Mouse (Mus musculus) limb, embryonic 14.5 days (tissue): ENCODE measurements around the gene Cxcl10. TPM values are rescaled to one million over a fixed set of nuclear protein-coding genes. Genes with fewer than 3 reads are reported as not detected.

ENCODE experiments used
- ATAC-seq: fragments of 200-750 bp; cut with Nextera tagmentation; 2 replicates; pipeline ENCODE4 v1.8.0; 2017; ENCODE audit warnings: low read depth, moderate number of reproducible peaks, moderate TSS enrichment; ENCODE audit not compliant: low FRiP score
- DNase-seq: peaks from one replicate; pipeline ENCODE4 v3.0.0-alpha.2; 2015; ENCODE audit warnings: low spot score
- H3K27ac ChIP-seq: fragments of 300-500 bp; sonication (generic); replicated peaks from 2 replicates; pipeline ENCODE4 v1.5.1; 2014; ENCODE audit warnings: low read depth, mild to moderate bottlenecking, low read length, moderate library complexity, mixed read lengths
- H3K27me3 ChIP-seq: fragments of 300-500 bp; sonication (generic); 2 replicates; pipeline ENCODE4 v1.6.1; 2014; ENCODE audit warnings: low read length, mixed read lengths; ENCODE audit not compliant: control insufficient read depth, insufficient read depth
- H3K36me3 ChIP-seq: fragments of 300-500 bp; sonication (generic); 2 replicates; pipeline ENCODE4 v1.6.1; 2014; ENCODE audit warnings: mild to moderate bottlenecking, low read length, moderate library complexity, mixed read lengths; ENCODE audit not compliant: control insufficient read depth, insufficient read depth
- H3K4me1 ChIP-seq: fragments of 300-500 bp; sonication (generic); 2 replicates; pipeline ENCODE4 v1.6.1; 2014; ENCODE audit warnings: antibody characterized with exemption, low read length, mixed read lengths; ENCODE audit not compliant: control insufficient read depth, insufficient read depth
- H3K4me2 ChIP-seq: fragments of 300-500 bp; sonication (generic); replicated peaks from 2 replicates; pipeline ENCODE4 v1.6.1; 2014; ENCODE audit warnings: low read depth, mild to moderate bottlenecking, low read length, moderate library complexity; ENCODE audit not compliant: severe bottlenecking
- H3K4me3 ChIP-seq: fragments of 300-500 bp; sonication (generic); replicated peaks from 2 replicates; pipeline ENCODE4 v1.5.1; 2014; ENCODE audit warnings: low read length
- H3K9ac ChIP-seq: fragments of 300-500 bp; sonication (generic); 2 replicates; pipeline ENCODE4 v1.6.1; 2014; ENCODE audit warnings: mild to moderate bottlenecking, low read depth, low read length, moderate library complexity; ENCODE audit not compliant: severe bottlenecking
- H3K9me3 ChIP-seq: fragments of 300-500 bp; sonication (generic); 2 replicates; pipeline ENCODE4 v1.6.1; 2016; ENCODE audit warnings: low read length; ENCODE audit not compliant: control insufficient read depth
- POLR2A ChIP-seq: fragments of 200-500 bp; IDR thresholded peaks from 2 replicates; pipeline ENCODE4 v1.8.0; 2012; ENCODE audit warnings: inconsistent platforms, mild to moderate bottlenecking, moderate library complexity, borderline replicate concordance; ENCODE audit not compliant: insufficient read depth, insufficient read length; ENCODE audit errors: extremely low read depth
- WGBS: fragments of 180-500 bp; shearing (Covaris S2); extraction: QIAGEN DNeasy Blood & Tissue Kit; methylation state at CpG from one replicate; pipeline ENCODE4 v1.1.7; 2014; 5-methylcytosine and 5-hydroxymethylcytosine counted together
- polyA plus RNA-seq, 2 experiments: library from polyadenylated mRNA; depleted of rRNA in 1 of 2; stranded (reverse) in 1 of 2; unstranded in 1 of 2; fragments of >200 nt; fragmentation: Nextera tagmentation in 1 of 2; extraction: Ambion mirVana in 1 of 2; gene quantifications; 2 replicates each; pipeline versions ENCODE4 v1.2.1 to v1.2.3; 2012 to 2014

Cxcl10 gene
- polyA plus RNA-seq, 2 experiments, result 0.51 to 1.4 TPM

DNA sequence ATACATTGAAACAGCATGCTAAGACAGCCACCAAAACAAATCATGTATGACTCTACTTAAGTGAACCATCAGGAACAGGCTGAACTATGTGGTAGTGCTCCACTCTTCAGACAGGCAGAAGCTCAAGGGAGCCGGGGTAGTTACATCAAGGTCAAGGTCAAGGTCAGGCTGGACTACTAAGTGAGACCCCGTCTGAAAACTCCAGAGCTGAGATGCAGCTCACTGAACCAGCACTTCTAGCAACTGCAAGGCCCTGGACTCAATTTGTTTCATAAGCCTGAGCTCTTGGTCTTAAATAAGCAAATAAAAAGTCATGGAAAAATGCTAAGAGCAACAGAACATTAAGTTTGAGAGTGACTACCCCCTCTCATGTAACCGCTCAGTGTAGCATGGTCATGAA, 44.4 kb downstream of the Cxcl10 start:
- 85% methylated on average over 3 of the region's 3 CpGs for WGBS
- ATAC-seq (no peak), DNase-seq (no peak)
- no peaks in the 10 kb centered on the region for H3K27me3 ChIP-seq
- H3K9ac ChIP-seq, result no peak overlapping the region
- H3K4me2 ChIP-seq, result no peak overlapping the region
- H3K36me3 ChIP-seq, result peaks cover 69% of the 10 kb centered on the region
- no peak for TF ChIP-seq POLR2A
- peaks cover 5% of the 10 kb centered on the region for H3K4me1 ChIP-seq
- H3K4me3 ChIP-seq, result no peak overlapping the region
- H3K27ac ChIP-seq, result no peak overlapping the region
- H3K9me3 ChIP-seq, result no peaks in the 10 kb centered on the region

DNA sequence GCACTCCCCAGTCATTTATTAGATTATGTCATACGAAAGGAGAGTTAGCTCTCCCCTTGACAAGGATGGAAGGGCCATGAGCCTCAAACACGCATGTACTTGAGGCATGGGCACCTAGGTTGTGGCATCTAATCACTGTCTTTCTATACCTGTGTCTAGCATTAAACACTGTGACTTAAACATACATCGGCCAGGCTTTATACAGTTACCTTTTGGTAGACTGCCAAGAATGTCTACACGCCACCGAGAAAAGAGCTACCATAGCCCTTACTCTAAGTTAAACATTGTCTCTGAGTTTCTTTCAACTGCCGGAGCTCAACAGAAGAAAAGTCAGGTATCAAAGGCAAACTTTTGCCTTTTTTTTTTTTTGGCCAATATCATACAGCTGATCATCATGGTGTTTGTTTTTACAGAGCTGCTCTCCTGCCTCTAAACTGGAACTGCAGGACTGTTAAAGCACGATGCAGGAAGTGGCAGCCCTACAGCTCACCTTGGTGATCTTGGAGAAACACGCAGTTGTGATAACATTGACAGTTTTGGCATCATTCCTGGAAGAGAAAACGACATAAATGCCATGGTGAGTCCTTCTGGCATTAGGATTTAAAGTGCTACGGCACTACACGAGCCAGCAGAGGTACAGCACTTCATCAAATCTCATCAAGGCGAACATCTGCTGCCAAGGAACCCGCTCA, 46.4 kb downstream of the Cxcl10 start:
- Histone ChIP-seq H3K4me3 (no peak overlapping the region), H3K27ac (no peak overlapping the region), H3K4me1 (no peaks in the 10 kb centered on the region), H3K36me3 (peaks cover 85% of the 10 kb centered on the region), H3K9ac (no peak overlapping the region), H3K4me2 (no peak overlapping the region), H3K27me3 (no peaks in the 10 kb centered on the region), H3K9me3 (no peaks in the 10 kb centered on the region)
- no peak for ATAC-seq
- 93% methylated on average over 13 of the region's 13 CpGs for WGBS
- no peak for DNase-seq
- TF ChIP-seq POLR2A, result no peak

Other genes with a start within 250 kb of the Cxcl10 start
- 42.9 and 54.6 TPM in 2 replicates for gene Uso1, start 211.0 kb downstream of the Cxcl10 start, polyA plus RNA-seq (2012; rRNA removed)
- 42.0 and 43.0 TPM in 2 replicates for gene Uso1, start 211.0 kb downstream of the Cxcl10 start, polyA plus RNA-seq (2014; fragmentation: Nextera tagmentation; extraction: Ambion mirVana)
- not detected in 2 replicates for gene U90926, start 133.5 kb downstream of the Cxcl10 start, polyA plus RNA-seq (2012; rRNA removed)
- not detected in 2 replicates for gene U90926, start 133.5 kb downstream of the Cxcl10 start, polyA plus RNA-seq (2014; fragmentation: Nextera tagmentation; extraction: Ambion mirVana)
- 0.82 and 0.94 TPM in 2 replicates for gene Ppef2, start 92.6 kb downstream of the Cxcl10 start, polyA plus RNA-seq (2012; rRNA removed)
- gene Ppef2, start 92.6 kb downstream of the Cxcl10 start, polyA plus RNA-seq (2014; fragmentation: Nextera tagmentation; extraction: Ambion mirVana), result not detected in 2 replicates
- 19.0 and 19.7 TPM in 2 replicates for gene Naaa, start 70.7 kb downstream of the Cxcl10 start, polyA plus RNA-seq (2012; rRNA removed)
- 16.9 and 17.5 TPM in 2 replicates for gene Naaa, start 70.7 kb downstream of the Cxcl10 start, polyA plus RNA-seq (2014; fragmentation: Nextera tagmentation; extraction: Ambion mirVana)
- gene Sdad1, start 38.4 kb downstream of the Cxcl10 start, polyA plus RNA-seq (2012; rRNA removed), result 26.9 and 27.6 TPM in 2 replicates
- 40.3 and 44.2 TPM in 2 replicates for gene Sdad1, start 38.4 kb downstream of the Cxcl10 start, polyA plus RNA-seq (2014; fragmentation: Nextera tagmentation; extraction: Ambion mirVana)
- gene Cxcl9, start 20.8 kb downstream of the Cxcl10 start, polyA plus RNA-seq (2012; rRNA removed), result 1.1 and 4.1 TPM in 2 replicates
- 0.35 and 0.94 TPM in 2 replicates for gene Cxcl9, start 20.8 kb downstream of the Cxcl10 start, polyA plus RNA-seq (2014; fragmentation: Nextera tagmentation; extraction: Ambion mirVana)
- gene Art3, start 17.1 kb downstream of the Cxcl10 start, polyA plus RNA-seq (2012; rRNA removed), result 5.9 and 9.6 TPM in 2 replicates
- gene Art3, start 17.1 kb downstream of the Cxcl10 start, polyA plus RNA-seq (2014; fragmentation: Nextera tagmentation; extraction: Ambion mirVana), result 6.8 and 7.7 TPM in 2 replicates
- 45.3 and 48.6 TPM in 2 replicates for gene Nup54, start 86.3 kb upstream of the Cxcl10 start, polyA plus RNA-seq (2012; rRNA removed)
- gene Nup54, start 86.3 kb upstream of the Cxcl10 start, polyA plus RNA-seq (2014; fragmentation: Nextera tagmentation; extraction: Ambion mirVana), result 43.6 and 46.6 TPM in 2 replicates
- gene Scarb2, start 157.9 kb upstream of the Cxcl10 start, polyA plus RNA-seq (2012; rRNA removed), result 29.1 and 30.1 TPM in 2 replicates
- gene Scarb2, start 157.9 kb upstream of the Cxcl10 start, polyA plus RNA-seq (2014; fragmentation: Nextera tagmentation; extraction: Ambion mirVana), result 10.7 and 12.3 TPM in 2 replicates
- gene Fam47e, start 206.2 kb upstream of the Cxcl10 start, polyA plus RNA-seq (2012; rRNA removed), result 0.09 TPM in 1 of 2 replicates, not detected in the other
- gene Fam47e, start 206.2 kb upstream of the Cxcl10 start, polyA plus RNA-seq (2014; fragmentation: Nextera tagmentation; extraction: Ambion mirVana), result 0.35 TPM in 1 of 2 replicates, not detected in the other